Mouse (Mus musculus) layer of hippocampus, postnatal 14 days (tissue): ENCODE measurements around the gene Hspa1l. TPM values are rescaled to one million over a fixed set of nuclear protein-coding genes. Genes with fewer than 3 reads are reported as not detected.
A peak's percentile ranks its signal among the peaks of the same experiment; 100 is the strongest.
"Not testable (repeated sequence)": the region's sequence is repeated elsewhere in the genome, so short reads cannot be mapped to it uniquely, and the experiment has no call there.

Experiments
- DNase-seq, 2 experiments: peaks; one replicate each; pipeline ENCODE4 v3.0.0; 2021 to 2022; ENCODE audit warnings: low spot score in 2 of 2, mixed read lengths in 1 of 2
- total RNA-seq, 2 experiments: library from RNA; stranded (reverse); gene quantifications; 2 replicates each; pipeline ENCODE4 v1.2.3; 2021

Gene Hspa1l
- total RNA-seq, 2 experiments from 2014 or later: 0.38 to 0.44 TPM

DNA sequence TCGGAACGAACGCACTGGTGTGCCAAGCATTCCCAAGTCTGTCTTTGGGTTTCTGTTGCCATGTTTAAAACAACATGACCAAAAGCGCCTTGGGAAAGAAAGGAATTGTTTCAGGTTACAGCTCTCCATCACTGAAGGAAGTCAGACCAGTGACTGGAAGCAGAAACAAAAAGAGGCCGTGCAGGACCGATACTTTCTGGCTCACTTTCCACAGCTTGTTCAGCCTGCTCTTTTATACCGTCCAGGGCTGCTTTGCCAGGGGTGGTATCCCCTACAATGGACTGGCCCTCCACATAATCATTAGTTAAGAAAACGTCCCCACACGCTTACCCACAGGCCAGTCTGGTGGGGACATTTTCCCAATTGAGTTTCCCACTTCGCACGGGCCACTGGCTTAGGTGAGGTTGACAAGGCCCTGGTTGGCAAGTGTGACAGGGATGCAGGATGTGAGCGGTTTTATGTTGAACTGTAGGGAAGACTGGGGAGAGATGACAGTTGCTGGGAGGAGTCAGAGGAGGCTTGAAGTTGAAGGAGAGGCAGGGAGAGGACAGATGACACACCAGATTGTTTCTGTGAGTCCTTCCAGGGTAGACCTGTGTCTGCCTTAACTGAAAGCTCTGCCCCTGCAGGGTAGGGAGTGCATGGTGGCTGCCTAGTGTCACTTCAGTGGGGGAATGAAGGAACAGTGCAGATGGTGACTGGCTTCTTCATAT lies 29.8 kb downstream of the Hspa1l start:
- no peak for DNase-seq

DNA sequence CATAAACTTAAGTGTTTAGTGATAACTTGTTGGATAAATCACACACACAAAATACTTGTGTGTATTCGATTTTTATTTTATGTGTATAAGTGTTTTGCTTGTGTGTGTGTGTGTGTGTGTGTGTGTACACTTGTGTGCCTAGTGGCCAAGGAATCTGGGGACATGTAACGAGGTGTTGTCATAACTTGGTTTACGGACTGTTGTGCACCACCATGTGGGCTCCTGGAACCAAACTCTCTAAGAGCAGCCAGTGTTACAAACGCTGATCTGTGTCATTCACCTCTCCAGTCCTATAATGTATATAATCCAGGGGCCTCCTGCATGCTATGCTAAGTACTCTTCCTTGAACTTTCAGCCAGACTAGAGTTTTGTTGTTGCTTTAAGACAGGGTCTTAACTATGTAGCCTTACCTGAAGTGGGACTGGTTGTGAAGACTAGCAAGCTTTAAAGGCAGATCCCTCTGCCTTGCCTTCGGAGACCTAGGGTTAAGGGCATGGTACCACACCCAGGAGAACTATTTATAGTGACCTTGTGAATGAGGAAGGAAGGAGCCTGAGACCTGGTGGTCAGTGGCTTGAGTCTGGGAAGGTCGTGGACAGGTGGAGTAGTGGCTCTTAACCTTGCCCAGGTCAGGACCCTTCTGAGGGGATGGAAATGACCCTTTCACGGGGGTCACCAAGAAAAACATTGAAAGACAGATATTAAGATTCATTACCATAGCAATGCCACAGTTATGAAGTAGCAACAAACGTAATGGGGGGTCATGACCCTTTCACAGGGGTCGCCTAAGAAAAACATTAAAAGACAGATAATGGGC lies 30.7 kb downstream of the Hspa1l start:
- no peak for DNase-seq

DNA sequence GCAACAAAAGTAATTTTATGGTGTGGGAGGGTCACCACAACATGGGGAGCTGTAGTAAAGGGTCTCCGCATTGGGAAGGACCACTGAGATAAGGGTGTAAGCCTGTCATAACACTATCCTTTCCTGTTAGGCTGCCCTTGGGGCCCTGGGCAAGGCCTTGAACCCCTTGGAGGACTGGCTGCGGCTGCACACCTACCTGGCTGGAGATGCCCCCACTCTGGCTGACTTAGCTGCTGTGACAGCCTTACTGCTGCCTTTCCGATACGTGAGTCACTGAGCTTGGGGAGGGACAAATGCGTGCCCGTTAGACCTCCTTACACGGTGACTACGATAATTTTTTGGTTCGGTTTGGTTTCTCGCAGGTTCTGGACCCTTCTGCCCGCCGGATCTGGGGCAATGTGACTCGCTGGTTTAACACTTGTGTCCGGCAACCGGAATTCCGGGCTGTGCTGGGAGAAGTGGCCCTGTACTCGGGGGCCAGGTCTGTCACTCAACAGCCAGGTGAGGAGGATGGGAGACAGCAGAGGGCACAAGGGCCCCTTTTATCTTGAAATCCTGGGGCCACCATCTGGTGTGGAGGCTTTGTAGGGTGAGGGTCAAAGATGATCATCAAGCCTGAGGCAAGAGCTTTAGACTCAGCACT lies 31.7 kb downstream of the Hspa1l start:
- DNase-seq: no peak

DNA sequence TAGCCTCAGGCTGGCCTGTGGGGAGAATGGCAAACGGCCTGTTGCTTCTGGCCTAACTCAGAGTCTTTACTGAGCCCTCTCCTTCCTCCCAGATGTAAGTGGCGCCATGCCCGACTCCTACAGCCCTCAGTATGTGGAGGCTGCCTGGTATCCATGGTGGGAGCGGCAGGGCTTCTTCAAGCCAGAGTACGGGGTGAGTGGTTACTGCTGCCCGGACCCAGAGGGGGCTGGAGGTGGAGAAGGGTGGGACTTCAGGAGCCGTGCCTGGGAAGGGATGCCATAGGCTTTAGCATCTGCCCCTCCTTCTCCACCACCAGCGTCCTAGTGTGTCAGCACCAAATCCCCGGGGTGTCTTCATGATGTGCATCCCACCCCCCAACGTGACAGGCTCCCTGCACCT lies 32.7 kb downstream of the Hspa1l start:
- DNase-seq: no peak

DNA sequence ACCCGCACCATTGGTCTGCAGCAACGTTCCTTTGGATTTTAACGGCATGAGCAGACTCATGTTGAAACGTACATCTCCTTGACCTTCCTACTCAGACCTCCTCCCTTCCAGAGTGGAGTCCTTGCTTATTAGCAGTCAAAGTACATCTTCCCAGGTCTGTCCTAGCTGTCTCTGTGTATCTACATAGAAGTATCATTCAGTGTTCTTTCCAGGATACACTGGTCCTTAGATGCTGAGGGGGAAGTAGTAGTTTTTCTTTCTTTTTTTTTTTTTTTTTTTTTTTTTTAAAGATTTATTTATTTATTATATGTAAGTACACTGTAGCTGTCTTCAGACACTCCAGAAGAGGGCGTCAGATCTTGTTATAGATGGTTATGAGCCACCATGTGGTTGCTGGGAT lies 33.4 kb downstream of the Hspa1l start:
- not testable (repeated sequence) for DNase-seq

DNA sequence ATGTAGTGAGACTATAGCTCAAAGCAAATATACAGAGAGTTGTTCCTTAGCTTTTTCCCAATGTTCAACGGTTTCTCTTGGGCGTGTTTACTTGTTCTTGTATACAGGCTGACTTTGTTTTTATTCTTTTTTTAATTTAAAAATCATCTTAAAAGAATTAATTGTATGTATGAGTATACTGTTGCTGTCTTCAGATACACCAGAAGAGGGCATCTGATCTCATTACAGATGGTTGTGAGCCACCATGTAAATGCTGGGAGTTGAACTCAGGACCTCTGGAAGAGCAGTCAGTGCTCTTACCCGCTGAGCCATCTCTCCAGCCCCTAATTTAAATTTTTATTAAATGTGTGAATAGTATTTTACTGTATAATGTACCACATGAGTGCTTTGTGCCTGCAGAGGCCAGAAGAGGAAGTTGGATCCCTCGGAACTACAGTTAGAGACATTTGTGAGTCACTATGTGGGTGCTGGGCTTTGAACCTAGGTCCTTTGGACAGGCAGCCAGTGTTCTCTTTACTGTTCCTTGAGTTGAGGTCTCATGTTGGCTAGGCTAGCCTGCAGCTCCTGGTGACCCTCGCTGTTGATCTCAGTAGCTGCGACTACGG lies 35.0 kb downstream of the Hspa1l start:
- DNase-seq: no peak

DNA sequence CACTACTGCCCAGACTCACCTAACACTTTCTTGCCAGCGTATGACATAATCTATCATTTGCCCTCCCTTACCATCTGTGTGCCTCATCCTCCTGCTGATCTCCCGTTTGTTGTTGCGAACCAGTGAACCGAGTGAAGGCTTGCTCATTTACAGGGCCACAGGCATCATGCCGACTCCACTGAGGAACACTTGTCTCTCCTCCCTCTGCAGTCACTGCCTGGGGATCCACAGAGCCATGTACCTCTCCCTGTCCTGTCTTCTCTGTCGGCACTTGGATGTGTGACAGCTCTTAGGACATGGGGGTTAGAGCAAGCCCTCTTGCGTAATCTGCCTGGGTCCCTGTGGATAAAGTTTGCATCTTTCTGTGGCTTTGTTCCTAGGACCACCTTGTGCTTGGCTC lies 37.1 kb downstream of the Hspa1l start:
- DNase-seq: no peak

DNA sequence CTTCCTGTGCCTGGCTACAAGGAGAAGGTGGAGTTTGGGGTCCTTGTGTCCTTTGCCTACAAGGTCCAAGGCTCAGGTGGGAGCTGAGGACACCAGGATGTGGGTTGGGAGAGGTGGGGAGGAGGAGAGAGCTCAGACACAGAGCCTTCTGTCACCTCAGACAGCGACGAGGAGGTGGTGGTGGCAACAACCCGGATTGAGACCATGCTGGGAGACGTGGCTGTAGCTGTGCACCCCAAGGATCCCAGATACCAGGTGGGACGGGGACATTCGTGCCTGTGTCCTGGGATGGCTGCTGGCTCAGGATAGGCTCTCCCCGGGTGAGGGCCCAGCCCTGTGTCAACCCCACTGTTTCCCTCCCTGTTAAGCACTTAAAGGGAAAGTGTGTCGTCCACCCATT lies 38.9 kb downstream of the Hspa1l start:
- DNase-seq: no peak

DNA sequence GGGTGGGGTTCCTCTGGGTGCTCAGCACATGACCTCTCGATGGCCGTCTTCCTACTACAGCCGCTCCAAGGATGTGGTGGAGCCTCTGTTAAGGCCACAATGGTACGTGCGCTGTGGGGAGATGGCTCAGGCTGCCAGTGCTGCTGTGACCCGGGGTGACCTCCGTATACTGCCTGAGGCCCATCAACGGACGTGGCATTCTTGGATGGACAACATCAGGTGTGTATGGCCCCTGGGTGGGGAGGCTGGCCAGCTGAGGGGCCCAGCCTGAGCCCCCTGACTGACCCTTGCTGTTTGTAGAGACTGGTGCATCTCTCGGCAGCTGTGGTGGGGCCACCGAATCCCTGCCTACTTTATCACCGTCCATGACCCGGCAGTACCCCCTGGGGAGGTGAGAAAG lies 39.9 kb downstream of the Hspa1l start:
- no peak for DNase-seq

DNA sequence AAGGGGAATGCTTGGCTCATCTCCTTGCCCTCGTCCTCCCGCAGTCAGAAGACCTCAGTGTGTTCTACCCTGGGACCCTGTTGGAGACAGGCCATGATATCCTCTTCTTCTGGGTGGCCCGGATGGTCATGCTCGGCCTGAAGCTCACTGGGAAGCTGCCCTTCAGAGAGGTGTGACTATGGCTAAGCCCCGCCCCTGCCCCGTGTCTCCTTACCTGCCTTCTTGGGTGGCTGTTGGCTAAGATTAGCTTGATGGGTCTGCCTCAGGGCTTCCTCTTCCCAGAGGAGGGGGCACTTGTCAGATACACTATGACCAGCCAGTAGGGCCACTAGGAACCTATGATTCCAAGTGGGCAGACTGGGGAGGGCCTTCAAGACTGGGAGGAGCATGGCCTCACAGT lies 40.7 kb downstream of the Hspa1l start:
- no peak for DNase-seq

DNA sequence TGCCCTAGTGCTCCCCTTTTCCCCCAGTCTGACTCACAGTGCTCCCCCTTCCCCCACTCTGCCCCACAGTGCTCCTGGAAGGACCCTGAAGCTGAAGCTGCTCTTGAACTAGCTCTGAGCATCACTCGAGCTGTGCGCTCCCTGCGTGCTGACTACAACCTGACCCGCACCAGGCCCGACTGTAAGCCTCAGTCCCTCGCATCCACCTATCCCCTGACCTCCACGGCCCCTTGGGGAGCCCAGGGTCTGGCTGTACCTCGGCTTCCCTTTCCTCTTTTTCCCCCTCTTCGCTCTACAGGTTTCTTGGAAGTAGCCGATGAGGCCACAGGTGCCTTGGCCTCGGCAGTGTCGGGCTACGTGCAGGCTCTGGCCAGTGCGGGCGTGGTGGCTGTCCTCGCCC lies 42.8 kb downstream of the Hspa1l start:
- DNase-seq: no peak

DNA sequence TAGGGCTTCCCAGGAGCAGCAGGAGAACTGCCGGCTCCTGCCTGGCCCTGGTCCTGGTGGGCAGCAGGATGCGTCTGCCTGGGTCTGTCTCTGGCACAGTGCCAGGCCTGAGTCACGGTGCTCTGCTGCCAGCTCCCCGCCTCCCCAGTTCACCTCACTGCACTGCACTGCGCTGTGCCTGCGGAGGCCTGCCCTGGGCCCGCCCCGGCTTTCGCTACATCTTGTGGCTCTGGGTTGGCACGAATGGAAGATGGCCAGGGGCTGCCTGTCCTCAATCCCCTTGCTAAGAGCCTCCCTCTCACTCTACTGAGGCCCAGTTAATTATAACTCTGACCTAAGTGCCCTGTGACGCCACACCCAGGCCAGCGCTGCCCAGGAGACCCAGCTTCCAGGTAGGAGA lies 43.9 kb downstream of the Hspa1l start, which contains the start of gene Vwa7:
Vwa7 (plus strand) TSS at position 204 of the 400 bp plus-strand sequence.
- DNase-seq: peak in 1 of 2 experiments; percentile 27

DNA sequence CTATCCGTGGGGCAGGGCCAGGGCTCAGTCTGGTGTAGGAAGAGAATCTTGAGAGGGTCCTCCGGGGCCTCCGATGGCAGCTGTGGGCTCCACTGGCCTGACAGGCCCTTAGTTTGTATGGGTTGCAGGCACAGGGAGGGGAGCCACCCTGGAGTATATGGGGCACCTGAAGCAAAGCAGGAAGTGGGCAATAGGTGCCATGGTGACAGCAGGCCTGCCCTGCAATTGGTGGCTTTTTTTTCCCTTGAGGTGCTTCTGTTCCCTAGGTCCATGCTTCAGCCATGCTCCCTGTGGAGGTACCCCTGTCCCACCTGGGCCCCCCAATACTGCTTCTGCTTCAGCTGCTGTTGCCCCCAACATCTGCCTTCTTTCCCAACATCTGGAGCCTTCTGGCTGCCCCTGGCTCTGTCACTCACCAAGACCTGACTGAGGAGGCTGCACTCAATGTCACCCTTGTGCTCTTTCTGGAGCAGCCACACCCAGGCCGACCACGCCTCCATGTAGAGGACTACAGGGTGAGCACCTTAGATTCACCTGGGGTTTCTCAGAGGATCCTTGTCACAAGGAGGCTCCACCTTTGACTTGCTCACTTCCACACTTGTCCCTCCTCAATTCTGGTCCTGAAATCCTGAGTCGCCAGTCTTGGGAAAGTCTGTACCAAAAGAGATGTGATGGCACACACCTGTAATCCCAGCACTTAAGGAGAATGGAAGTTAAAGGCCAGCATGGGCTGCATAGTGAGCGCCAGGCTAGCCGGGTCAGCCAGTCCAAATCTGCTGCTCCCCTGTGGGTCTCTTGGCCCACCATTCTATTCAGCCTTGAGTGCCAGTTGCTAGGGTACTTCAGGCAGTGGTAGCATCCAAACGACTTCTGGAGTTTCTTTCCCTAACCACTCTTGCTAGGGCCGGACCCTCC lies 44.5 kb downstream of the Hspa1l start:
- DNase-seq: no peak

DNA sequence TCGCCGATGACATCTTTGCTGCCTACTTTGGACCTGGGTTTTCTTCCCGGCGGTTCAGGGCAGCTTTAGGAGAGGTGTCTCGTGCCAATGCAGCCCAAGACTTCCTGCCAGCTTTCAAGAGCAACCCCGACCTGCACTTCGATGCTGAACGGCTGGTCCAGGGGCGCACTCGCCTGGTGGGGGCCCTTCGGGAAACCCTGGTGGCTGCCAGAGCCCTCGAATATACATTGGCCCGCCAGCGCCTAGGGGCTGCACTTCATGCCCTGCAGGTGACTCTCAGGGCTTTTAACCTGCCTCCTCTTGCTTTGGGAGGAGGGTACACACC lies 45.2 kb downstream of the Hspa1l start:
- DNase-seq: no peak

DNA sequence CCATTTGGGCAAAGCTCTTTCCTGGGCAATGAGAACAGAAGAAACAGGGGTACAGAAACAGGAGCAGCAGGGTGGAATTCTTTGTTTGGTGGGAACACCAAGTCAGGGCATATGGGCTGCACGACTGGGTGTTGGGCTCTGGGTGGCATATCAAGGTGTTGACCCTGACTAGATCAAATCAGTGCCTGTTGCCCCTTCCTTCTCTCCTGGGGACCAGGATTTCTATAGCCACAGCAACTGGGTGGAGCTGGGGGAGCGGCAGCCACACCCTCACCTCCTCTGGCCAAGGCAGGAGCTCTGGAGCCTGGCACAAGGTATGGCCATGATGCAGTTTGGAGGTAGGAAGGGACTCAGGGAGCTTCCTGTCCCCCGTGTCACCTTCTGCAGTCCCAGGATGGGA lies 45.7 kb downstream of the Hspa1l start:
- no peak for DNase-seq

DNA sequence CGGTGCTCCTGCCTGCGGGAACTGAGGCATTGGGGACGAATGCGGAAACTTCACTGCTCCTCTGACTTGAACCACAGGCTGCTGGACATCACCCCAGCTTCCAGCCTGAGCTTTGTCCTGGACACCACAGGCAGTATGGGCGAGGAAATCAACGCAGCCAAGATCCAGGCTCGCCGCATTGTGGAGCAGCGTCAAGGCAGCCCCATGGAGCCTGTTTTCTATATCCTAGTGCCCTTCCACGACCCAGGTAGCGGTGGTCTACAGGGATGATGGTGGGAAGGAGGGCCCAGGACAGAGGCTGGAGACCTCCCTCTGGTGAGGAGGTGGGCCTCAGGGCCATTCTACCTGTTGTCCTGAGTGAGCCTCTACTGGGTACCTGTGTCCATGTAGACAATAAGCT lies 47.4 kb downstream of the Hspa1l start:
- DNase-seq: no peak

DNA sequence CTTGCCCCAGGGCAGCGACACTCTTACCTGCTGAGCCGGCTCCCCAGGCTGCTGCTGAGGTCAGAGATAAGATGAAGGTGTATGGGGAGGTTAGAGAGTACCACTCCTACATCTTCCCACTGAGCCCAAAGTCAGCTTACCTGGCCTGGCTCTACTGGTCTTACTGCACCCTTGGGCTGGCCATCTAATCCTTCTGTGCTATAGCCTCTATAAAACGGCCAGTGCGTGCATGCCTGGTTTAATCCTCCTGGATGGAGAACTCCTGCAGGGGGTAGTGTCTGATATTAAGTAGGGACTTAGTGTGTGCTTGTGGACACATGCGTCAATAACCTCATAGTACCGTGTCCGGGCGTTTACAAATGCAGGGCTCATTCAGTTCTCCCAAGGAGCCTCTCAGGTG lies 48.0 kb downstream of the Hspa1l start:
- DNase-seq: no peak

DNA sequence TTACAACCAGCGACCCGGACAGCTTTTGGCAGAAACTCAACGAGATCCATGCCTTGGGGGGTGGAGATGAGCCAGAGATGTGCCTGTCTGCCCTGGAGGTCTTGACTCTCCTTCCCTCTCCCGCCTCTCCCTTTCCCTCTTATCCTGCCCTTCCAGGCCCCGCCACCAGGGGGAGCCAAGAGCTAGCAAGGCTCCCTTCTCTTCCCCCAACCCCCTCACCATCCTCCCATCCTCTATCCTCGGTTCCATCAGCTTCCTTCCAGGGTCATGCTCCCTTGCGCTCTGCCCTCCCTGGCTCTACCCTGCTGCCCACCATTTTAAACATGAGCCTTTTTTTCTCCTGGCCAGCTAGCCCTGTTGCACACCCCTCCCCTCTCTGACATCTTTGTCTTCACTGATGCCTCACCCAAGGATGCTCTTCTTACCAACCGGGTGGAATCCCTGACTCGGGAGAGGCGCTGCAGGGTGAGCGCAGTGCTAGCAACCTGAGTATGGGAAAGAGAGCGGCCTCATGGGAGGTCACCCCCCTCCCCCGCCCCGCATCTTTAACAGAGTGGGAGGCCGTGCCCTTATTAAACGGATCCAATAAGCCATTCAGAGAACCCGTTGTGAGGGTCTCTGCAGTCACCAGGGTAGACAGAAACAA lies 48.8 kb downstream of the Hspa1l start:
- peak; percentile 82 to 89 for DNase-seq

DNA sequence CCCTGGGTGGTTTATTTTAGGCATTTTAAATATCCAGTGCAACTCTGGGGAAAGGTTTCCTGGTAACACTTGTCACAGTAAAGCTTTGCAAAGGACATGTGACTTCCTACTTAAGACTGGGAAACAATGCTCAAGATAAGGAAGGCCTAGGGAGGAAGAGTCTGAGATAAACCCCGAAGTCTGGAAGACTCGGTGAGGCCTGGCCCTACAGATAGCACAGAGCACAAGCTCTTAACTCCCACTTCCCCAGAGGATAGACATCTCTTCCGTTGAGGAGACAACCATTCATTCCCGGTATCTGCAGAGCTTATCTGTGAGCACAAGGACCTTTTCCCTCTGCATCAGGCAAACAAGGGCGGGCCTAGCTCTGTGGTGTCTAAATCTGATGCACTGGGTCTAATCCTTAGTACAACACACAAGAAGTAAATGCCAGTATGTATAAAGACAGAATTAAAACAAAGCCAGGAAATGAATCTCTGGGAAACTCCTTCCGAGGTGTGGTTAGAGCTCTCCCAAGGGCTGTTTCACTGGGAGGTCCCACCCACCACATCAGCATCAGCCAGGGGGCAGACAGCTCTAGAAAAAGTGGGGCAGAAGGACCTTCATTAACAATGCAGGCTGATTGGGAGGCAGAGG lies 49.5 kb downstream of the Hspa1l start:
- DNase-seq: no peak

DNA sequence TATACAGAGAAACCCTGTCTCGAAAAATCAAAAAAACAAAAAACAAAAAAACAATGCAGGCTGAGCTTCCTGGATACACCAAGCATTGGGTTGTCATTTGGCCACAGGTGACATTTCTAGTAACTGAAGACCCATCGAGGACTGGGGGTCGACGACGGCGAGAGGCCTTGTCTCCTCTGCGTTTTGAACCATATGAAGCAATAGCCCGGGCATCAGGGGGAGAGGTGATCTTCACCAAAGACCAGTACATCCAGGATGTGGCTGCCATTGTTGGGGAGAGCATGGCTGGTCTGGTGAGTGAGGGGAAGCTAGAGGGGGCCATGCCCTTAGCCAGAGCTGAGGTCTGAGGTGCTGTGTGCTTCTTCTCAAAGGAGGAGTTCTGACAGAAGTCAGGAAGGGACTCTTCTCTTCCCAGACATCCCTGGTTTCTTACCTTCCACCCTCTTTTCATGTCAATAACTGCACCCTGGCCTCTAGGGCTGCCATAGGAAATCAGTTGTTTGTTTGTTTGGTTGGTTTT lies 50.1 kb downstream of the Hspa1l start:
- no peak for DNase-seq
